Mouse (Mus musculus) adrenal gland, adult 2 months (tissue): ENCODE measurements around the gene Zfp524. TPM values are rescaled to one million over a fixed set of nuclear protein-coding genes. Genes with fewer than 3 reads are reported as not detected.

ENCODE experiments used
- DNase-seq: peaks from one replicate; pipeline ENCODE4 v3.0.0; 2021
- polyA plus RNA-seq: library from polyadenylated mRNA; depleted of rRNA; stranded (reverse); fragments of >200 nt; gene quantifications from 2 replicates; pipeline ENCODE4 v1.2.3, GENCODE M21; 2012; rRNA removed
- total RNA-seq, 2 experiments: library from RNA; stranded (reverse); gene quantifications; 2 replicates each; pipeline ENCODE4 v1.2.3; 2021

Zfp524 gene
- total and polyA plus RNA-seq, 3 experiments = 13.0 to 36.4 (median 13.8) TPM

DNA sequence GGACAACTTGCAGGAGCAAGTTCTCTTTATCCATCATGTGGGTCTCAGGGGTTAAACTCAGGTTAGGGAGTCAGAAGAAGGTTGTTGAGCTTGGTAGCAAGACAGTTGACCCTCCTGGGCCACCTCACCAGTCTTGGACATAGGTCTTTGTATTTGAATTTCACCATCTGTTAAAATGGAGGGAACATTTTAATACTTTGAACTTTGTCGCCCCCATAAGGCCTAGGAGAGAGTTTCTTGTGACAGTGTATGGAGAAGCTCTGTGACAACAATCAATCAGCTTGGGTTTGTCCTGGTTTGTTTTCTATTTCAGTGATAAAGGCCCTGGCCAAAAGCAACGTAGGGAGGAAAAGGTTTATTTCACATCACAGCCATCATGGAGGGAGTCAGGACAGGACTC, 33.1 kb downstream of the Zfp524 start:
- peak; percentile 41 for DNase-seq

DNA sequence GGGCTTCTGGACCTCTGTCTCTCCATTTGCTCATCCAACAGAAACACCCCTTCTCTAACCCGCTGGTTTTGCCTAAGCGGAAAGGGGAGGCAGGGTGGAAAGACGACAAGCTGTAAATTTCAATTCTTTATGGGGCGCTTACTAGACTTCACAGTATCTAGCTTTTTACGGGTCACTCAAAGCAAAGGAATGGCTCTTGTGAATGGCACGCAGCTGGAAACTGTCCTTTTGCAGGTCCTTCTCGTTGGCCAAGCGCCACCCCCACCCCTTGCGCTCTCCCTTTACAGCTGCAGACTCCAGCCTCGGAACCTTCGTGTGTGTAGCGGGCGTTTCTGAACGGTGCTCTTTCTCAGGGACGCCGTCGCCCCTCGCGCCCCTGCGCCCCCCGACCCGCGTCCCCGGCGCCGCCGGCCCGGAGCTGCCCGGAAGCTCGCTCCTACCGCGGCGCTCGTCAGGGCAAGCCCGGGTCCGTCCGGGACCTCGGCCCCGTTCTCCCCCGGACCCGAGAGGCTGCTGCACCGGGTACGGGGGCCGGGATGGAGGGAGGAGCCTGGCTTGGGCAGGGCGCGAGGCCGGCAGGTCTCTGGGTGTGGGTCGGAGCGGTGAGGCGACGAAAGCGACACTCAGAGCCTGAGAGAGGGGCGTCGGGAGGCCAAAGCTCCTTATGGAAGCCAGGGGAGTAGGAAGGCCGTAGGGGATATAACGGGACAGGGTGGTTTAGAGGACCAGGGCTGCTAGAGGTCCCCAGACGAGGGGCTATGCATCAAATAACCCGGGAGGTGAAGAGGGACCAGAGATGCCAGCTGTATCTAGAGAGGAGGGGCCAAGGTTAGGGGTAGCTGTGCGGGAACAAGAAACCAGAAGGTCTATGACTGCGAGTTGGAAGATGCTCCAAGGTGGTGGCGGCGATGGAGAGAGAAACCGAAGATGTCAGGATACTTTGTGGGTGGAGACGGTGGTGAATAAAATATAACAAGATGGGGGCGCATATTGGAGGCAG, 37.3 kb downstream of the Zfp524 start, which contains the start of gene Zfp580:
TSS of gene Zfp580 (plus strand) at position 346 of the 1,000 bp plus-strand sequence.
- DNase-seq = peak; percentile 86

- no peak for DNase-seq
Observed at GRCm38 (mm10) chr7:5052438-5052837, 38.2 kb downstream of the Zfp524 start.

- DNase-seq = no peak
Observed at GRCm38 (mm10) chr7:5052931-5053343, 38.7 kb downstream of the Zfp524 start.

- no peak for DNase-seq
Observed at GRCm38 (mm10) chr7:5053456-5054179, 39.4 kb downstream of the Zfp524 start.

GRCm38 (mm10) chr7:5056651-5057263, 42.5 kb downstream of the Zfp524 start:
- no peak for DNase-seq

DNA sequence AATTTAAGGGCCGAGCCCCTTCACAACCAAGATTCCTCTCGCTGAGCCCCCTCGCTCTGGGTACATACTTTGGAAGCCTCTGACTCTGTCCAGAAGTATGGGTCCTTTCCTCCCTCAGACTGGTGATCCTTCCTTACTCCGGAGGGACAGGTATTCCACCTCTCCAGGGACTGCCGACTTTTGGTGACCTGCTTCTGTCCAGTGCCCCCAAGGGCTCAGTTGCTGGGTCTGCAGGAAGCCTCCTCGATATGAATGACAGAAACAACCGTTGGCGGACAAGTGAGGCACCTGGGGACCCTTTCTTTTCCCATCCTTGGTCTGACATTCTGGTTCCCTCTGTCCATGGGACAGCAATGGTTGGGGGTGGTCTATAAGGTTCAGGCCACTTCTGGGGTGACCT, 43.2 kb downstream of the Zfp524 start:
- no peak for DNase-seq

DNA sequence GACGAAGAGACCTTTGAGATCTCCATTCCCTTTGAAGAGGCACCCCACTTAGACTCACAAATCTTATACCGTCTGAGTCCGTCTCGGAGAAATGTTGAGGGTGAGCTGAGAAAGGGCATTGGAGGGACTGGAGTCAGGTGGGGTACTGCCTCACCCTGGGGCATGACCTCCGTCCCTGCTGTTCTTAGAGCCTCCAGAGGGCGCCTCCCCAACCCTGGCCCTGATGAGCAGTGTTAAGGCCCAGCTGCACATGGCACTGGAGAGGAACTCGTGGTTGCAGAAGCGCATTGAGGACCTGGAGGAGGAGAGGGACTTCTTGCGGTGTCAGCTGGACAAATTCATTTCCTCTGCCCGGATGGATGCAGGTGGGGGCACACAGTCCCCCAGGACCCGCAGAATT, 43.6 kb downstream of the Zfp524 start:
- no peak for DNase-seq

- no peak for DNase-seq
Observed at GRCm38 (mm10) chr7:5058631-5059030, 44.4 kb downstream of the Zfp524 start.

DNA sequence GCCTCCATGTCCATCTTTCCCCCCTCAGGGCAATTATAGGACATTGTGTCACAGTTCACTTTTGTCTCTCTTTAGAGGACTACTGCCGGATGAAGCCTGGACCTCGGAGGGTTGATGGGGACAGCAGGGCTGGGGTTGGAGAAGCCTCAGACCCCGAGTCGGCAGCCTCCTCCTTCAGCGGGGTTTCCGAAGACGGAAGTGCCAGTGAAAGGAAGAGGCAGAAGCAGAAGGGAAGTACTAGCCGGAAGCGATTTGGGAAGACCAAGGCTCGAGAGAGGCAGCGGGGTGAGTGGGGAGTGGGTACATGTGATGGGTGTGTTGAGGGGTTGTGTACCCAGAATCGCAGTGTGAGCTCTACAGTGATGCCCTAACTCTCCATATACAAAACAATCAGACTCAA, 45.2 kb downstream of the Zfp524 start:
- DNase-seq = no peak

DNA sequence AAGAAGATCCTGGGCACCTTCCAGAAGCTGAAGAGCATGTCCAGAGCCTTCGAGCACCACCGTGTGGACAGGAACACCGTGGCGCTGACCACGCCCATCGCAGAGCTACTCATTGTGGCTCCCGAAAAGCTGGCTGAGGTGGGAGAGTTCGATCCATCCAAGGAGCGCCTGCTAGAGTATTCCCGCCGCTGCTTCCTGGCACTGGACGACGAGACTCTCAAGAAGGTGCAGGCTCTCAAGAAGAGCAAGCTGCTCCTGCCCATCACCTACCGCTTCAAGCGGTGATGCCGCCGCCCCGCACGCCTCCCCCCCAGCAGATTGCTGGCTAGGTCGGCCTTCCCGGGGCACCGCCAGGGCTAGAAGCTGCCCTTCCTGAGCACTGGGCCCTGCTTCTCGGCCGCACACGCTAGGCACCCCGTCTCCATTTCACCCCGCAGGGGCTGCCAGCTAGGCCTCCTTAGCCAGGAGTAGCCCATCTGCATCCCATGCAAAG, 46.1 kb downstream of the Zfp524 start:
- peak; percentile 85 for DNase-seq

DNA sequence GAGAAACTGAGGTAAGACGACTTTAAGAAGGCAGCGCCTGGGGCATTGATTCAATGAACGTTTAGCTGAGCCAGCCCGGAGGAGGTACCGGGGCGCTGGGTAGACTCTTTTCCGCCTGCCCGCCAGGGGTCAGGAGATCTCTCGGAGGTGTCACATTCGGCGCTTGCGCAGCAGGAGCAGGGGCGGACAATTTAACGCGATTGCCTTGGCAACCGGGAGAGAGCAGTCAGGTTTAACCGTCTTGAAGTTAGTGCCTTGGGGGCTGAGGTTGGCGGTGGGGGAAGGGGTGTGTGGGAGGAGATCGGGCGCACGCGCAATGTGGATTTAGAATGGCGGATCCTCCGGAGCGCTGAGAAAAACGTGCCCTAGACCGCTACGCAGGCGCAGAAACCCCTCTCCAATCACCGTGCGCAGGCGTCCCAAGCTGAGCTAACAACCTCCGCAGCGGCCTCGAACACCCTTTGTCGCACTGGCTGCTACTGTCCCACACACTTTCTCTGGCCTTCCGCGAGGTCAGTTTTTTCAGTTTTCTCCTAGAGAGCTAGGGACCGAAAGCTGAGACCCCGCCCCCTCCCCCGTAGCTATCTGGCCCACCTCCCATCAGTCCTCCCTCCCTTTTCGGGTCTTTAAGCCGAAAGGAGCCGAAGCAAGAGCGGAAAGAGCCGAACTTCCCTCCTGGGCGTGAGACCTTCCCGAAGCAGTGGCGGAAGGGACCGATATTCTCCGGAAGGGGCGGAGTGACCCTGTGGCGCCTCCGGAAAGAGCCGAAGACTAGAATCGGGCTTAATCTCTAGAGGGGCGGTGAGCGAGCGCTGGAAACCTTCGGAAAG, 46.9 kb downstream of the Zfp524 start:
- peak; percentile 97 for DNase-seq

- DNase-seq = peak; percentile 96
Observed at GRCm38 (mm10) chr7:5061774-5062359, 47.7 kb downstream of the Zfp524 start, which contains the start of gene U2af2. Gene U2af2, plus strand, starts transcription at chr7:5062143.

- no peak for DNase-seq
Observed at GRCm38 (mm10) chr7:5062360-5063001, 48.3 kb downstream of the Zfp524 start.

DNA sequence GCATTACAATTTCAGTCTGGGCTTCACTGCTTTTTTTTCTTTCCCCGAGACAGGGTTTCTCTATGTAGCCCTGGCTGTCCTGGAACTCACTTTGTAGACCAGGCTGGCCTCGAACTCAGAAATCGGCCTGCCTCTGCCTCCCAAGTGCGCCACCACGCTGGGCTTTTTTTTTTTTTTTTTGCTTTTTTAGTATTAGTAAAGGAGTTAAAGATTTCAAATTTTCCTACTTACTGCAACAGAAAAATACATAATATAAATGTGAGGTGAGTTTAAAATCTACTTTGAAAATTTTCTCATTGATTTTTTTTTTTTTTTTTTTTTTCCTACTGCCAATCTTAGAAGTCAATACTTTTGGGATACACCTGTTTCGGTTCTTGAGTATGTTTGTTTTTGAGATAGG, 50.7 kb downstream of the Zfp524 start:
- no peak for DNase-seq

Other genes starting within 250 kb of the Zfp524 start
- gene Fam71e2, start 243.1 kb upstream of the Zfp524 start, total RNA-seq = not detected
- not detected in 2 replicates for gene Fam71e2, start 243.1 kb upstream of the Zfp524 start, polyA plus RNA-seq
- under 1 TPM in 1 of 2 experiments, not detected in 1; 0.48 TPM for gene Il11, start 231.6 kb upstream of the Zfp524 start, total RNA-seq
- gene Il11, start 231.6 kb upstream of the Zfp524 start, polyA plus RNA-seq = 0.54 and 0.71 TPM in 2 replicates
- not detected for gene Tmem190, start 231.5 kb upstream of the Zfp524 start, total RNA-seq
- not detected in 2 replicates for gene Tmem190, start 231.5 kb upstream of the Zfp524 start, polyA plus RNA-seq
- gene Tmem238, start 224.8 kb upstream of the Zfp524 start, total RNA-seq = 10 to 100 TPM; 10.2 to 10.8 TPM
- gene Tmem238, start 224.8 kb upstream of the Zfp524 start, polyA plus RNA-seq = 144 and 180 TPM in 2 replicates
- 1,000 to 10,000 TPM in 1 of 2 experiments, 100 to 1,000 TPM in 1; 958 to 1,234 TPM for gene Rpl28, start 221.5 kb upstream of the Zfp524 start, total RNA-seq
- gene Rpl28, start 221.5 kb upstream of the Zfp524 start, polyA plus RNA-seq = 237 and 255 TPM in 2 replicates
- gene Ube2s, start 201.8 kb upstream of the Zfp524 start, total RNA-seq = 100 to 1,000 TPM in 1 of 2 experiments, 10 to 100 TPM in 1; 98.1 to 140 TPM
- gene Ube2s, start 201.8 kb upstream of the Zfp524 start, polyA plus RNA-seq = 148 and 156 TPM in 2 replicates
- gene Shisa7, start 169.7 kb upstream of the Zfp524 start, total RNA-seq = 1 to 10 TPM; 1.9 TPM
- 2.9 and 4.0 TPM in 2 replicates for gene Shisa7, start 169.7 kb upstream of the Zfp524 start, polyA plus RNA-seq
- 10 to 100 TPM; 10.9 to 23.8 TPM for gene Isoc2b, start 144.2 kb upstream of the Zfp524 start, total RNA-seq
- gene Isoc2b, start 144.2 kb upstream of the Zfp524 start, polyA plus RNA-seq = 75.4 and 78.2 TPM in 2 replicates
- gene Isoc2a, start 137.3 kb upstream of the Zfp524 start, total RNA-seq = 10 to 100 TPM; 35.5 to 43.4 TPM
- 43.5 and 45.6 TPM in 2 replicates for gene Isoc2a, start 137.3 kb upstream of the Zfp524 start, polyA plus RNA-seq
- gene Gm36210, start 107.9 kb upstream of the Zfp524 start, total RNA-seq = under 1 TPM; 0.23 to 0.45 TPM
- 0.27 TPM in 1 of 2 replicates, not detected in the other for gene Gm36210, start 107.9 kb upstream of the Zfp524 start, polyA plus RNA-seq
- 10 to 100 TPM; 15.1 to 19.2 TPM for gene Zfp628, start 99.2 kb upstream of the Zfp524 start, total RNA-seq
- gene Zfp628, start 99.2 kb upstream of the Zfp524 start, polyA plus RNA-seq = 35.6 and 41.3 TPM in 2 replicates
- 1 to 10 TPM; 8.4 to 9.2 TPM for gene Nat14, start 92.4 kb upstream of the Zfp524 start, total RNA-seq
- 11.4 and 20.0 TPM in 2 replicates for gene Nat14, start 92.4 kb upstream of the Zfp524 start, polyA plus RNA-seq
- gene Ssc5d, start 88.6 kb upstream of the Zfp524 start, total RNA-seq = 1 to 10 TPM; 2.2 to 2.3 TPM
- gene Ssc5d, start 88.6 kb upstream of the Zfp524 start, polyA plus RNA-seq = 2.9 and 3.1 TPM in 2 replicates
- gene Sbk2, start 50.0 kb upstream of the Zfp524 start, total RNA-seq = 1 to 10 TPM in 1 of 2 experiments, under 1 TPM in 1; 0.32 to 1.0 TPM
- 0.52 and 1.4 TPM in 2 replicates for gene Sbk2, start 50.0 kb upstream of the Zfp524 start, polyA plus RNA-seq
- under 1 TPM; 0.20 to 0.21 TPM for gene Sbk3, start 43.2 kb upstream of the Zfp524 start, total RNA-seq
- 0.17 and 0.30 TPM in 2 replicates for gene Sbk3, start 43.2 kb upstream of the Zfp524 start, polyA plus RNA-seq
- gene Zfp579, start 18.3 kb upstream of the Zfp524 start, total RNA-seq = 10 to 100 TPM; 18.2 to 21.5 TPM
- gene Zfp579, start 18.3 kb upstream of the Zfp524 start, polyA plus RNA-seq = 74.5 and 94.4 TPM in 2 replicates
- gene Fiz1, start 282 bp downstream of the Zfp524 start, total RNA-seq = 10 to 100 TPM; 24.1 to 24.7 TPM
- gene Fiz1, start 282 bp downstream of the Zfp524 start, polyA plus RNA-seq = 31.5 and 32.2 TPM in 2 replicates
- not detected for gene Gm44973, start 1.1 kb downstream of the Zfp524 start, total RNA-seq
- gene Gm44973, start 1.1 kb downstream of the Zfp524 start, polyA plus RNA-seq = not detected in 2 replicates
- gene Zfp865, start 6.0 kb downstream of the Zfp524 start, total RNA-seq = 10 to 100 TPM; 23.7 to 29.7 TPM
- gene Zfp865, start 6.0 kb downstream of the Zfp524 start, polyA plus RNA-seq = 67.1 and 70.1 TPM in 2 replicates
- 1 to 10 TPM; 1.4 to 2.6 TPM for gene Ccdc106, start 6.1 kb downstream of the Zfp524 start, total RNA-seq
- 1.5 and 3.0 TPM in 2 replicates for gene Ccdc106, start 6.1 kb downstream of the Zfp524 start, polyA plus RNA-seq
- gene 4632433K11Rik, start 19.7 kb downstream of the Zfp524 start, total RNA-seq = under 1 TPM in 1 of 2 experiments, not detected in 1; 0.92 TPM
- not detected in 2 replicates for gene 4632433K11Rik, start 19.7 kb downstream of the Zfp524 start, polyA plus RNA-seq
- 1 to 10 TPM; 4.4 to 5.1 TPM for gene Zfp784, start 24.0 kb downstream of the Zfp524 start, total RNA-seq
- gene Zfp784, start 24.0 kb downstream of the Zfp524 start, polyA plus RNA-seq = 7.2 and 8.2 TPM in 2 replicates
- gene Zfp580, start 37.1 kb downstream of the Zfp524 start, total RNA-seq = 10 to 100 TPM in 1 of 2 experiments, 1 to 10 TPM in 1; 5.6 to 10.4 TPM
- 46.5 and 61.0 TPM in 2 replicates for gene Zfp580, start 37.1 kb downstream of the Zfp524 start, polyA plus RNA-seq
- 100 to 1,000 TPM; 157 to 168 TPM for gene U2af2, start 47.7 kb downstream of the Zfp524 start, total RNA-seq
- gene U2af2, start 47.7 kb downstream of the Zfp524 start, polyA plus RNA-seq = 126 and 150 TPM in 2 replicates
- gene Epn1, start 65.8 kb downstream of the Zfp524 start, total RNA-seq = 100 to 1,000 TPM; 114 to 169 TPM
- gene Epn1, start 65.8 kb downstream of the Zfp524 start, polyA plus RNA-seq = 291 and 321 TPM in 2 replicates
- gene Rfpl4, start 102.5 kb downstream of the Zfp524 start, total RNA-seq = under 1 TPM in 1 of 2 experiments, not detected in 1; 0.59 TPM
- gene Rfpl4, start 102.5 kb downstream of the Zfp524 start, polyA plus RNA-seq = not detected in 2 replicates
- 1 to 10 TPM in 1 of 2 experiments, under 1 TPM in 1; 0.86 to 2.9 TPM for gene Rasl2-9, start 111.5 kb downstream of the Zfp524 start, total RNA-seq
- gene Rasl2-9, start 111.5 kb downstream of the Zfp524 start, polyA plus RNA-seq = 0.15 and 0.33 TPM in 2 replicates
- gene Vmn1r55, start 135.3 kb downstream of the Zfp524 start, total RNA-seq = not detected
- gene Vmn1r55, start 135.3 kb downstream of the Zfp524 start, polyA plus RNA-seq = not detected in 2 replicates
- not detected for gene Vmn1r56, start 182.3 kb downstream of the Zfp524 start, total RNA-seq
- gene Vmn1r56, start 182.3 kb downstream of the Zfp524 start, polyA plus RNA-seq = not detected in 2 replicates
- not detected for gene Vmn1r57, start 204.1 kb downstream of the Zfp524 start, total RNA-seq
- not detected in 2 replicates for gene Vmn1r57, start 204.1 kb downstream of the Zfp524 start, polyA plus RNA-seq